Mouse (Mus musculus): ENCODE data around the gene Tmem192. TPM values are rescaled to one million over a fixed set of nuclear protein-coding genes. Genes with fewer than 3 reads are reported as not detected.

Tmem192 gene
- total and polyA plus RNA-seq, 3 experiments, result 6.3 to 24.9 TPM; not detected in 1

GRCm38 (mm10) chr8:64901527-64902156, 45.3 kb upstream of the Tmem192 start:
- Histone ChIP-seq H3K9me3 (replicated peaks; ENCODE audit: insufficient read depth, low read length) (no peaks in the 10 kb centered on the region), H3K27ac (ENCODE audit: control insufficient read depth, low read depth, low read length) (no peak overlapping the region), H3K36me3 (ENCODE audit: control insufficient read depth in 1 of 2, insufficient read depth in 2 of 2, low read length in 2 of 2) (no peaks in the 10 kb centered on the region), H3K27me3 (ENCODE audit: control insufficient read depth in 1 of 2, insufficient read depth in 2 of 2, low read length in 2 of 2) (no peaks in the 10 kb centered on the region), H3K9ac (ENCODE audit: control insufficient read depth, low read depth, low read length, poor library complexity, severe bottlenecking) (no peak overlapping the region), H3K79me2 (ENCODE audit: control insufficient read depth, insufficient read depth, low read length, poor library complexity) (no peaks in the 10 kb centered on the region), H3K4me3 (ENCODE audit: control insufficient read depth in 1 of 2, insufficient read depth in 1 of 2, low read depth in 2 of 2, low read length in 2 of 2) (no peak overlapping the region), H3K4me1 (ENCODE audit: control insufficient read depth in 1 of 2, insufficient read depth in 2 of 2, low read length in 2 of 2) (no peaks in the 10 kb centered on the region)
- no peak for DNase-seq (ENCODE audit: low read depth, low spot score)
- TF ChIP-seq CHD2 (IDR thresholded peaks at IDR 0.05; ENCODE audit: low read length) (no peak), GATA1 (IDR thresholded peaks at IDR 0.05; ENCODE audit: low read depth, low read length) (no peak), KAT2A (conservative IDR thresholded peaks at IDR 0.05; ENCODE audit: low read depth, low read length) (no peak), HCFC1 (IDR thresholded peaks at IDR 0.05; ENCODE audit: low read depth, low read length) (no peak), ELF1 (IDR thresholded peaks at IDR 0.05; ENCODE audit: low read depth, low read length) (no peak), MAZ (IDR thresholded peaks at IDR 0.05; ENCODE audit: low read depth, low read length) (no peak), ZMIZ1 (IDR thresholded peaks at IDR 0.05; ENCODE audit: low read depth, low read length) (no peak), CTCF (IDR thresholded peaks at IDR 0.05 in 2 of 3, conservative IDR thresholded peaks at IDR 0.05 in 1 of 3; ENCODE audit: control insufficient read depth in 1 of 3, insufficient read depth in 1 of 3, low read depth in 2 of 3, low read length in 3 of 3, poor library complexity in 1 of 3, severe bottlenecking in 1 of 3) (no peak), MAFK (IDR thresholded peaks at IDR 0.05; ENCODE audit: borderline replicate concordance, low read depth, low read length) (no peak), UBTF (IDR thresholded peaks at IDR 0.05; ENCODE audit: borderline replicate concordance, insufficient read depth, low read depth, low read length) (no peak), ETS1 (IDR thresholded peaks at IDR 0.05; ENCODE audit: low read depth, low read length) (no peak), MYB (IDR thresholded peaks at IDR 0.05; ENCODE audit: low read depth, low read length) (no peak), TCF12 (IDR thresholded peaks at IDR 0.05; ENCODE audit: low read depth, low read length) (no peak), RCOR1 (IDR thresholded peaks at IDR 0.05; ENCODE audit: low read depth, low read length) (no peak), USF1 (IDR thresholded peaks at IDR 0.05; ENCODE audit: low read depth, low read length) (no peak), CHD1 (IDR thresholded peaks at IDR 0.05; ENCODE audit: low read depth, low read length) (no peak), ZNF384 (IDR thresholded peaks at IDR 0.05; ENCODE audit: low read depth, low read length) (no peak), EP300 (IDR thresholded peaks at IDR 0.05; ENCODE audit: low read depth in 1 of 2, low read length in 2 of 2) (no peak), POLR2A (IDR thresholded peaks at IDR 0.05; ENCODE audit: control insufficient read depth in 1 of 2, insufficient read depth in 1 of 2, low read depth in 1 of 2, low read length in 2 of 2, poor library complexity in 1 of 2) (no peak), JUND (IDR thresholded peaks at IDR 0.05; ENCODE audit: low read depth, low read length) (no peak)

- Histone ChIP-seq H3K27me3 (ENCODE audit: control insufficient read depth in 1 of 2, insufficient read depth in 2 of 2, low read length in 2 of 2) (no peaks in the 10 kb centered on the region), H3K4me3 (ENCODE audit: control insufficient read depth in 1 of 2, insufficient read depth in 1 of 2, low read depth in 2 of 2, low read length in 2 of 2) (no peak overlapping the region), H3K4me1 (ENCODE audit: control insufficient read depth in 1 of 2, insufficient read depth in 2 of 2, low read length in 2 of 2) (no peaks in the 10 kb centered on the region), H3K9me3 (replicated peaks; ENCODE audit: insufficient read depth, low read length) (no peaks in the 10 kb centered on the region), H3K9ac (ENCODE audit: control insufficient read depth, low read depth, low read length, poor library complexity, severe bottlenecking) (no peak overlapping the region), H3K79me2 (ENCODE audit: control insufficient read depth, insufficient read depth, low read length, poor library complexity) (no peaks in the 10 kb centered on the region), H3K27ac (ENCODE audit: control insufficient read depth, low read depth, low read length) (no peak overlapping the region), H3K36me3 (ENCODE audit: control insufficient read depth in 1 of 2, insufficient read depth in 2 of 2, low read length in 2 of 2) (no peaks in the 10 kb centered on the region)
- DNase-seq (ENCODE audit: low read depth, low spot score), result no peak
- no peak for TF ChIP-seq TAL1 (IDR thresholded peaks at IDR 0.05; ENCODE audit: low read length)
- no peak for TF ChIP-seq USF2 (IDR thresholded peaks at IDR 0.05; ENCODE audit: borderline replicate concordance in 1 of 2, insufficient read depth in 1 of 2, low read depth in 1 of 2, low read length in 2 of 2)
- no peak for TF ChIP-seq MYB (IDR thresholded peaks at IDR 0.05; ENCODE audit: low read depth, low read length)
Observed at GRCm38 (mm10) chr8:64902191-64902590, 44.8 kb upstream of the Tmem192 start.
